ENCODE assay signal across 7 mouse cellular contexts in genomic region chr4:33923151-33923760, GRCm38 (mm10). TPM values are rescaled to one million over a fixed set of nuclear protein-coding genes. Genes with fewer than 3 reads are reported as not detected.
DNase-seq lines count a peak whose midpoint lies in the region; ATAC-seq and TF ChIP-seq lines count a peak whose summit lies in the region.

No protein-coding gene starts in this region.

- H3K4me3 ChIP-seq in brown adipose tissue, adult 24 weeks (ENCODE audit: insufficient read depth, low read depth, low read length), result peak overlapping the region; percentile 48
- H3K4me3 ChIP-seq in forebrain, embryonic 12.5 days (replicated peaks), result peak overlapping the region; percentile 62
- peak overlapping the region; percentile 65 for H3K4me3 ChIP-seq in limb, embryonic 14.5 days (replicated peaks; ENCODE audit: low read length)

- no peak overlapping the region for H3K27ac ChIP-seq in brown adipose tissue, adult 24 weeks (replicated peaks; ENCODE audit: low read depth, low read length)
- H3K27ac ChIP-seq in forebrain, embryonic 12.5 days, result peak overlapping the region; percentile 90
- no peak overlapping the region for H3K27ac ChIP-seq in limb, embryonic 14.5 days (replicated peaks; ENCODE audit: low read depth, low read length)

- no peak; the same call in 1 of the 2 replicates for ATAC-seq in forebrain, embryonic 12.5 days (ENCODE audit: low FRiP score)
- peak; percentile 7; the same call in 1 of the 2 replicates for ATAC-seq in limb, embryonic 14.5 days (ENCODE audit: low FRiP score, low read depth)

- TF ChIP-seq POLR2A in limb, embryonic 14.5 days (IDR thresholded peaks at IDR 0.05; ENCODE audit: borderline replicate concordance, extremely low read depth, insufficient read depth, insufficient read length), result no peak

- peak overlapping the region; percentile 78 for H3K9ac ChIP-seq in forebrain, embryonic 12.5 days
- H3K9ac ChIP-seq in limb, embryonic 14.5 days (ENCODE audit: low read depth, low read length, severe bottlenecking), result peak overlapping the region; percentile 75

- H3K36me3 ChIP-seq in forebrain, embryonic 12.5 days (replicated peaks), result no peaks in the 10 kb centered on the region
- H3K36me3 ChIP-seq in limb, embryonic 14.5 days (ENCODE audit: control insufficient read depth, insufficient read depth, low read length), result no peaks in the 10 kb centered on the region

- H3K4me1 ChIP-seq in brown adipose tissue, adult 24 weeks (ENCODE audit: control insufficient read depth, insufficient read depth, insufficient read length, low read length), result no peaks in the 10 kb centered on the region
- peaks cover 20% of the 10 kb centered on the region for H3K4me1 ChIP-seq in forebrain, embryonic 12.5 days
- H3K4me1 ChIP-seq in limb, embryonic 14.5 days (ENCODE audit: control insufficient read depth, insufficient read depth, low read length), result no peaks in the 10 kb centered on the region

- WGBS in forebrain, embryonic 12.5 days, result under 1% methylated on average over 19 of the region's 19 CpGs
- 3% methylated on average over 19 of the region's 19 CpGs for WGBS in limb, embryonic 14.5 days

- H3K4me2 ChIP-seq in forebrain, embryonic 12.5 days, result peak overlapping the region; percentile 89
- peak overlapping the region; percentile 97 for H3K4me2 ChIP-seq in limb, embryonic 14.5 days (replicated peaks; ENCODE audit: low read depth, low read length, severe bottlenecking)

- H3K27me3 ChIP-seq in forebrain, embryonic 12.5 days, result peaks cover 45% of the 10 kb centered on the region
- peaks cover 10% of the 10 kb centered on the region for H3K27me3 ChIP-seq in limb, embryonic 14.5 days (ENCODE audit: control insufficient read depth, insufficient read depth, low read length)

- no peaks in the 10 kb centered on the region for H3K9me3 ChIP-seq in forebrain, embryonic 12.5 days
- no peaks in the 10 kb centered on the region for H3K9me3 ChIP-seq in limb, embryonic 14.5 days (ENCODE audit: control insufficient read depth, low read length)

- peak; percentile 20 to 32 for DNase-seq in left cerebral cortex, adult 18-20 months (ENCODE audit: low spot score in 2 of 2)
- no peak for DNase-seq in left cerebral cortex, adult 8-10 months (ENCODE audit: low spot score in 2 of 2)
- DNase-seq in limb, embryonic 14.5 days (ENCODE audit: low spot score), result peak; percentile 20
- DNase-seq in right cerebral cortex, postnatal 25 days, result peak; percentile 61
- no peak for DNase-seq in gastrocnemius, adult 8-10 months (ENCODE audit: low spot score in 2 of 2)

RNA-seq across cellular contexts. Expression of gene Cnr1, which starts 1.1 kb away (rescaled TPM):
- total RNA-seq in left cerebral cortex, adult 18-20 months (2021), result 100 to 1,000 TPM; 125 to 129 TPM
- total RNA-seq in left cerebral cortex, adult 8-10 months (2022), result 100 to 1,000 TPM; 111 to 140 (median 121) TPM
- 0.46 and 0.48 TPM in 2 replicates for polyA plus RNA-seq in brown adipose tissue, adult 24 weeks (2012; ENCODE audit: insufficient read depth, insufficient read length, missing spikeins)
- 34.9 and 35.4 TPM in 2 replicates for polyA plus RNA-seq in forebrain, embryonic 12.5 days (2016; fragmentation: Nextera tagmentation; extraction: Ambion mirVana)
- 5.3 and 5.7 TPM in 2 replicates for polyA plus RNA-seq in limb, embryonic 14.5 days (2012; rRNA removed)
- 3.4 and 4.2 TPM in 2 replicates for polyA plus RNA-seq in limb, embryonic 14.5 days (2014; fragmentation: Nextera tagmentation; extraction: Ambion mirVana)
- total RNA-seq in gastrocnemius, adult 8-10 months (2022), result under 1 TPM; 0.12 to 0.51 (median 0.36) TPM

Comparison
In these comparisons a context has a peak if more than half of its experiments do, and no peak if none do; other contexts are left out.
1. DNase-seq: peak in left cerebral cortex, adult 18-20 months (2 of 2), limb, embryonic 14.5 days (single experiment) and right cerebral cortex, postnatal 25 days (single experiment); none in left cerebral cortex, adult 8-10 months (0 of 2) and gastrocnemius, adult 8-10 months (0 of 2).
2. RNA of gene Cnr1, which starts 1.1 kb away (total RNA-seq): 111 to 140 TPM in left cerebral cortex, adult 8-10 months and 125 to 129 TPM in left cerebral cortex, adult 18-20 months; 0.12 to 0.51 TPM in gastrocnemius, adult 8-10 months; every median in the first group is over 10 times any median in the second.
3. Peak in every context shown above with its lines, with median percentiles within 50 percentile points of each other: H3K4me3 ChIP-seq.